Mouse (Mus musculus) naive thymus-derived CD4-positive, alpha-beta T cell, adult 5 months (primary cell): ENCODE results near the gene Gdi1. TPM values are rescaled to one million over a fixed set of nuclear protein-coding genes. Genes with fewer than 3 reads are reported as not detected.

Experiments
- polyA plus RNA-seq: library from polyadenylated mRNA; unstranded; fragments of 100-300 nt; shearing (Covaris generic); gene quantifications from one replicate; pipeline ENCODE4 v1.2.1, GENCODE M21; 2017

Gene Gdi1
- polyA plus RNA-seq = 249 TPM

GRCm38 (mm10) chrX:74304867-74305700 is at the start of gene Gdi1:
Gene Gdi1 (plus strand): TSS chrX:74304998.

GRCm38 (mm10) chrX:74270062-74270901 is 34.5 kb upstream of the Gdi1 start, which contains the start of gene Rpl10:
Gene Rpl10 (plus strand): TSS chrX:74270812.

GRCm38 (mm10) chrX:74281732-74282394 is 22.9 kb upstream of the Gdi1 start, which contains the start of the genes Taz and Dnase1l1:
Gene Taz (plus strand): TSS chrX:74281912.
Gene Dnase1l1 (minus strand): TSS chrX:74282337.

GRCm38 (mm10) chrX:74296538-74297448 is 8.0 kb upstream of the Gdi1 start, which contains the start of gene Atp6ap1:
Gene Atp6ap1 (plus strand): TSS chrX:74297097.

GRCm38 (mm10) chrX:74312540-74313464 is 8.0 kb downstream of the Gdi1 start, which contains the start of gene Fam50a:
Gene Fam50a (plus strand): TSS chrX:74313033.

GRCm38 (mm10) chrX:74328725-74329161 is 23.9 kb downstream of the Gdi1 start, which contains the start of gene Plxna3:
Gene Plxna3 (plus strand): TSS chrX:74329066.

GRCm38 (mm10) chrX:74353467-74353770 is 48.6 kb downstream of the Gdi1 start, which contains the start of gene Lage3:
Gene Lage3 (minus strand): TSS chrX:74353618.

Other genes starting within 250 kb of the Gdi1 start
- not detected for gene Opn1mw, start 177.5 kb upstream of the Gdi1 start, polyA plus RNA-seq
- gene Mecp2, start 169.6 kb upstream of the Gdi1 start, polyA plus RNA-seq = 48.0 TPM
- gene Tex28, start 137.2 kb upstream of the Gdi1 start, polyA plus RNA-seq = not detected
- not detected for gene Tktl1, start 127.7 kb upstream of the Gdi1 start, polyA plus RNA-seq
- gene Flna, start 55.2 kb upstream of the Gdi1 start, polyA plus RNA-seq = 384 TPM
- gene Emd, start 50.3 kb upstream of the Gdi1 start, polyA plus RNA-seq = 74.1 TPM
- gene Rpl10, start 34.2 kb upstream of the Gdi1 start, polyA plus RNA-seq = 123 TPM
- gene Taz, start 23.1 kb upstream of the Gdi1 start, polyA plus RNA-seq = 136 TPM
- 14.5 TPM for gene Dnase1l1, start 22.7 kb upstream of the Gdi1 start, polyA plus RNA-seq
- gene Atp6ap1, start 7.9 kb upstream of the Gdi1 start, polyA plus RNA-seq = 157 TPM
- gene Fam50a, start 8.0 kb downstream of the Gdi1 start, polyA plus RNA-seq = 77.2 TPM
- gene Plxna3, start 24.1 kb downstream of the Gdi1 start, polyA plus RNA-seq = 2.3 TPM
- 21.8 TPM for gene Lage3, start 48.6 kb downstream of the Gdi1 start, polyA plus RNA-seq
- gene Ubl4a, start 68.2 kb downstream of the Gdi1 start, polyA plus RNA-seq = 47.0 TPM
- 28.1 TPM for gene Slc10a3, start 68.4 kb downstream of the Gdi1 start, polyA plus RNA-seq
- 24.7 TPM for gene Fam3a, start 88.3 kb downstream of the Gdi1 start, polyA plus RNA-seq
- 38.6 TPM for gene Ikbkg, start 88.3 kb downstream of the Gdi1 start, polyA plus RNA-seq
- 40.6 TPM for gene G6pdx, start 124.2 kb downstream of the Gdi1 start, polyA plus RNA-seq
- not detected for gene Gm6880, start 176.4 kb downstream of the Gdi1 start, polyA plus RNA-seq